ENCODE assay signal across 11 mouse cellular contexts in genomic region chr13:36086608-36087391, GRCm38 (mm10). TPM values are rescaled to one million over a fixed set of nuclear protein-coding genes. Genes with fewer than 3 reads are reported as not detected.
DNase-seq lines count a peak whose midpoint lies in the region; ATAC-seq and TF ChIP-seq lines count a peak whose summit lies in the region.
"Had no signal": no experiment of that assay in that cellular context is flagged by ENCODE, and none has a peak within 500 bp of the region (broad histone marks: within the 10 kb centered on the region; RNA-seq: fewer than 3 reads in every experiment).

No protein-coding gene starts in this region.

- ATAC-seq in heart, embryonic 12.5 days (ENCODE audit: insufficient number of reproducible peaks, low FRiP score): peak; percentile 81; the same call in 1 of the 2 replicates
- peak; percentile 96 for ATAC-seq in megakaryocyte-erythroid progenitor cell, adult 5-6 weeks (replicated peaks; ENCODE audit: low FRiP score, low TSS enrichment, poor library complexity, severe bottlenecking)
- ATAC-seq in forebrain, postnatal 0 days: no peak
- no peak for ATAC-seq in activated CD4-positive, CD25-positive, alpha-beta regulatory T cell, adult 4 months

- no peak overlapping the region for H3K27ac ChIP-seq in heart, embryonic 12.5 days (ENCODE audit: poor library complexity, severe bottlenecking)
- no peak overlapping the region for H3K27ac ChIP-seq in heart, adult 2 months
- no peak overlapping the region for H3K27ac ChIP-seq in forebrain, postnatal 0 days (ENCODE audit: low read depth, low read length)

- no peak overlapping the region for H3K9ac ChIP-seq in heart, embryonic 12.5 days
- H3K9ac ChIP-seq in heart, adult 2 months (ENCODE audit: low read depth, low read length): no peak overlapping the region
- H3K9ac ChIP-seq in forebrain, postnatal 0 days: no peak overlapping the region

- no peak for TF ChIP-seq POLR2A in heart, adult 2 months (IDR thresholded peaks at IDR 0.05; ENCODE audit: insufficient read depth, low read depth, low read length)

- no peaks in the 10 kb centered on the region for H3K36me3 ChIP-seq in heart, embryonic 12.5 days
- peaks cover 6% of the 10 kb centered on the region; the same call in 1 of the 2 replicates for H3K36me3 ChIP-seq in heart, adult 2 months (ENCODE audit: control insufficient read depth, insufficient read depth, low read length)
- H3K36me3 ChIP-seq in forebrain, postnatal 0 days (ENCODE audit: insufficient read depth): 0 out of 2 replicates have a peak, but pooled peaks cover 11% of the 10 kb centered on the region

- no peaks in the 10 kb centered on the region for H3K79me2 ChIP-seq in heart, adult 2 months (replicated peaks; ENCODE audit: control insufficient read depth, insufficient read depth, low read length)

- H3K9me3 ChIP-seq in heart, embryonic 12.5 days (replicated peaks): no peaks in the 10 kb centered on the region
- no peaks in the 10 kb centered on the region for H3K9me3 ChIP-seq in forebrain, postnatal 0 days (ENCODE audit: low read length)

- no peaks in the 10 kb centered on the region for H3K27me3 ChIP-seq in heart, embryonic 12.5 days (replicated peaks)
- H3K27me3 ChIP-seq in heart, adult 2 months (ENCODE audit: control insufficient read depth, insufficient read depth, low read length): no peaks in the 10 kb centered on the region
- no peaks in the 10 kb centered on the region for H3K27me3 ChIP-seq in forebrain, postnatal 0 days (ENCODE audit: insufficient read depth, low read length)

- no peak for TF ChIP-seq CTCF in heart, adult 2 months (IDR thresholded peaks at IDR 0.05)
- TF ChIP-seq CTCF in forebrain, postnatal 0 days (IDR thresholded peaks at IDR 0.05; ENCODE audit: low read depth): no peak

- no peak overlapping the region for H3K4me3 ChIP-seq in heart, embryonic 12.5 days
- H3K4me3 ChIP-seq in heart, adult 2 months: no peak overlapping the region
- H3K4me3 ChIP-seq in forebrain, postnatal 0 days (ENCODE audit: low read depth, low read length): no peak overlapping the region

- no peak overlapping the region for H3K4me2 ChIP-seq in heart, embryonic 12.5 days
- H3K4me2 ChIP-seq in forebrain, postnatal 0 days (ENCODE audit: low read depth): no peak overlapping the region

- intact Hi-C loops in heart, adult 2 months (cut with DNase I): no loop called here

- WGBS in heart, embryonic 12.5 days: 71% methylated on average over 5 of the region's 5 CpGs
- WGBS in heart, adult 2 months: 72% methylated on average over 5 of the region's 5 CpGs
- WGBS in forebrain, postnatal 0 days: 93% methylated on average over 5 of the region's 5 CpGs

- no peak for TF ChIP-seq EP300 in heart, adult 2 months (IDR thresholded peaks at IDR 0.05; ENCODE audit: insufficient read depth, low read depth, low read length)

- DNase-seq in heart, adult 2 months: no peak
- peak; percentile 78 for DNase-seq in NIH3T3 (ENCODE audit: low read depth)
- peak; percentile 8 for DNase-seq in heart, postnatal 4 days
- DNase-seq in forebrain, postnatal 0 days: no peak
- no peak for DNase-seq in ovary, postnatal 10 days (ENCODE audit: low spot score)
- DNase-seq: gastrocnemius, postnatal 36 days; kidney, adult 11 months; thymus, adult 18-20 months had no signal

- peaks cover 41% of the 10 kb centered on the region for H3K4me1 ChIP-seq in heart, embryonic 12.5 days (replicated peaks)
- no peaks in the 10 kb centered on the region for H3K4me1 ChIP-seq in heart, adult 2 months (ENCODE audit: control insufficient read depth, insufficient read depth, low read length)
- H3K4me1 ChIP-seq in forebrain, postnatal 0 days (ENCODE audit: insufficient read depth): no peaks in the 10 kb centered on the region

RNA-seq across cellular contexts. Expression of gene Fars2, which starts 30.4 kb away (rescaled TPM):
- 46.3 and 48.3 TPM in 2 replicates for polyA plus RNA-seq in heart, embryonic 12.5 days (2016; fragmentation: Nextera tagmentation; extraction: Ambion mirVana)
- 10 to 100 TPM; 73.3 to 85.7 TPM for total RNA-seq in heart, adult 2 months (2021)
- 77.7 and 108 TPM in 2 replicates for polyA plus RNA-seq in heart, adult 2 months (2012; rRNA removed)
- total RNA-seq in heart, postnatal 4 days (2021): 10 to 100 TPM; 68.5 to 71.0 TPM
- 53.3 and 54.5 TPM in 2 replicates for total RNA-seq in megakaryocyte-erythroid progenitor cell, adult 5-6 weeks (2014; fragmentation: Nextera tagmentation)
- total RNA-seq in megakaryocyte-erythroid progenitor cell, adult 5-6 weeks (2017): 55.2 and 110 TPM in 2 replicates
- total RNA-seq in forebrain, postnatal 0 days (2014; rRNA removed): 29.9 and 33.6 TPM in 2 replicates
- polyA plus RNA-seq in forebrain, postnatal 0 days (2015; fragmentation: Nextera tagmentation; extraction: Ambion mirVana): 35.5 and 39.4 TPM in 2 replicates
- polyA plus RNA-seq in activated CD4-positive, CD25-positive, alpha-beta regulatory T cell, adult 4 months (2017; shearing (Covaris generic)): 10 to 100 TPM; 27.9 to 29.3 TPM

RNA-seq across cellular contexts. Expression of gene Lyrm4, which starts 30.5 kb away (rescaled TPM):
- 21.0 and 24.1 TPM in 2 replicates for polyA plus RNA-seq in heart, embryonic 12.5 days (2016; fragmentation: Nextera tagmentation; extraction: Ambion mirVana)
- total RNA-seq in heart, adult 2 months (2021): 10 to 100 TPM; 10.6 to 12.2 TPM
- polyA plus RNA-seq in heart, adult 2 months (2012; rRNA removed): 5.1 and 8.3 TPM in 2 replicates
- 10 to 100 TPM; 15.9 to 17.9 TPM for total RNA-seq in heart, postnatal 4 days (2021)
- total RNA-seq in megakaryocyte-erythroid progenitor cell, adult 5-6 weeks (2014; fragmentation: Nextera tagmentation): 22.8 and 37.9 TPM in 2 replicates
- total RNA-seq in megakaryocyte-erythroid progenitor cell, adult 5-6 weeks (2017): 30.8 and 45.3 TPM in 2 replicates
- total RNA-seq in forebrain, postnatal 0 days (2014; rRNA removed): 16.7 and 19.5 TPM in 2 replicates
- polyA plus RNA-seq in forebrain, postnatal 0 days (2015; fragmentation: Nextera tagmentation; extraction: Ambion mirVana): 58.0 and 66.7 TPM in 2 replicates
- 10 to 100 TPM; 29.3 to 38.9 TPM for polyA plus RNA-seq in activated CD4-positive, CD25-positive, alpha-beta regulatory T cell, adult 4 months (2017; shearing (Covaris generic))

Comparison
In these comparisons a context has a peak if more than half of its experiments do, and no peak if none do; other contexts are left out.
1. DNase-seq: peak in NIH3T3 (single experiment) and heart, postnatal 4 days (single experiment); none in heart, adult 2 months (0 of 2), forebrain, postnatal 0 days (single experiment) and ovary, postnatal 10 days (single experiment).
2. ATAC-seq: peak in heart, embryonic 12.5 days (single experiment) and megakaryocyte-erythroid progenitor cell, adult 5-6 weeks (single experiment); none in forebrain, postnatal 0 days (single experiment) and activated CD4-positive, CD25-positive, alpha-beta regulatory T cell, adult 4 months (single experiment).